Mouse (Mus musculus): ENCODE data around the gene Vdac1. TPM values are rescaled to one million over a fixed set of nuclear protein-coding genes. Genes with fewer than 3 reads are reported as not detected.

Vdac1 gene
- polyA plus RNA-seq, 1 experiment, result 228 TPM

GRCm38 (mm10) chr11:52335263-52335662, 25.4 kb upstream of the Vdac1 start:
- no peak for DNase-seq (ENCODE audit: low read depth)
- peak; percentile 17; the same call in 1 of the 2 replicates for TF ChIP-seq CTCF (IDR thresholded peaks at IDR 0.05; ENCODE audit: borderline replicate concordance, extremely low read depth, insufficient read depth, insufficient read length)
- TF ChIP-seq POLR2A (IDR thresholded peaks at IDR 0.05; ENCODE audit: borderline replicate concordance, extremely low read depth, insufficient read depth, insufficient read length, poor library complexity, severe bottlenecking), result no peak

- peak; percentile 66 for DNase-seq (ENCODE audit: low read depth)
- TF ChIP-seq CTCF (IDR thresholded peaks at IDR 0.05; ENCODE audit: borderline replicate concordance, extremely low read depth, insufficient read depth, insufficient read length) (no peak), POLR2A (IDR thresholded peaks at IDR 0.05; ENCODE audit: borderline replicate concordance, extremely low read depth, insufficient read depth, insufficient read length, poor library complexity, severe bottlenecking) (no peak)
Observed at GRCm38 (mm10) chr11:52335924-52336323, 24.7 kb upstream of the Vdac1 start.

- no peak for TF ChIP-seq CTCF (IDR thresholded peaks at IDR 0.05; ENCODE audit: borderline replicate concordance, extremely low read depth, insufficient read depth, insufficient read length)
- no peak for TF ChIP-seq POLR2A (IDR thresholded peaks at IDR 0.05; ENCODE audit: borderline replicate concordance, extremely low read depth, insufficient read depth, insufficient read length, poor library complexity, severe bottlenecking)
Observed at GRCm38 (mm10) chr11:52337651-52338295, 22.9 kb upstream of the Vdac1 start.

GRCm38 (mm10) chr11:52338351-52338750, 22.3 kb upstream of the Vdac1 start:
- DNase-seq (ENCODE audit: low read depth), result no peak
- no peak for TF ChIP-seq CTCF (IDR thresholded peaks at IDR 0.05; ENCODE audit: borderline replicate concordance, extremely low read depth, insufficient read depth, insufficient read length)
- TF ChIP-seq POLR2A (IDR thresholded peaks at IDR 0.05; ENCODE audit: borderline replicate concordance, extremely low read depth, insufficient read depth, insufficient read length, poor library complexity, severe bottlenecking), result no peak

More at GRCm38 (mm10) chr11:52337651-52338295, 22.9 kb upstream of the Vdac1 start:
- peak; percentile 14 for DNase-seq (ENCODE audit: low read depth)

GRCm38 (mm10) chr11:52339098-52339497, 21.6 kb upstream of the Vdac1 start:
- DNase-seq (ENCODE audit: low read depth), result no peak
- TF ChIP-seq POLR2A (IDR thresholded peaks at IDR 0.05; ENCODE audit: borderline replicate concordance, extremely low read depth, insufficient read depth, insufficient read length, poor library complexity, severe bottlenecking) (no peak), CTCF (IDR thresholded peaks at IDR 0.05; ENCODE audit: borderline replicate concordance, extremely low read depth, insufficient read depth, insufficient read length) (no peak)

GRCm38 (mm10) chr11:52339512-52339911, 21.1 kb upstream of the Vdac1 start:
- DNase-seq (ENCODE audit: low read depth), result no peak
- TF ChIP-seq POLR2A (IDR thresholded peaks at IDR 0.05; ENCODE audit: borderline replicate concordance, extremely low read depth, insufficient read depth, insufficient read length, poor library complexity, severe bottlenecking) (no peak), CTCF (IDR thresholded peaks at IDR 0.05; ENCODE audit: borderline replicate concordance, extremely low read depth, insufficient read depth, insufficient read length) (no peak)

GRCm38 (mm10) chr11:52340123-52340864, 20.4 kb upstream of the Vdac1 start:
- DNase-seq (ENCODE audit: low read depth), result no peak
- TF ChIP-seq CTCF (IDR thresholded peaks at IDR 0.05; ENCODE audit: borderline replicate concordance, extremely low read depth, insufficient read depth, insufficient read length), result no peak
- TF ChIP-seq POLR2A (IDR thresholded peaks at IDR 0.05; ENCODE audit: borderline replicate concordance, extremely low read depth, insufficient read depth, insufficient read length, poor library complexity, severe bottlenecking), result no peak

- DNase-seq (ENCODE audit: low read depth), result peak; percentile 21
- no peak for TF ChIP-seq CTCF (IDR thresholded peaks at IDR 0.05; ENCODE audit: borderline replicate concordance, extremely low read depth, insufficient read depth, insufficient read length)
- TF ChIP-seq POLR2A (IDR thresholded peaks at IDR 0.05; ENCODE audit: borderline replicate concordance, extremely low read depth, insufficient read depth, insufficient read length, poor library complexity, severe bottlenecking), result no peak
Observed at GRCm38 (mm10) chr11:52341001-52341400, 19.7 kb upstream of the Vdac1 start.

- TF ChIP-seq POLR2A (IDR thresholded peaks at IDR 0.05; ENCODE audit: borderline replicate concordance, extremely low read depth, insufficient read depth, insufficient read length, poor library complexity, severe bottlenecking), result no peak
- no peak for TF ChIP-seq CTCF (IDR thresholded peaks at IDR 0.05; ENCODE audit: borderline replicate concordance, extremely low read depth, insufficient read depth, insufficient read length)
- no peak for DNase-seq (ENCODE audit: low read depth)
Observed at GRCm38 (mm10) chr11:52341476-52341875, 19.2 kb upstream of the Vdac1 start.

GRCm38 (mm10) chr11:52342296-52342695, 18.4 kb upstream of the Vdac1 start:
- no peak for DNase-seq (ENCODE audit: low read depth)
- no peak for TF ChIP-seq CTCF (IDR thresholded peaks at IDR 0.05; ENCODE audit: borderline replicate concordance, extremely low read depth, insufficient read depth, insufficient read length)
- no peak for TF ChIP-seq POLR2A (IDR thresholded peaks at IDR 0.05; ENCODE audit: borderline replicate concordance, extremely low read depth, insufficient read depth, insufficient read length, poor library complexity, severe bottlenecking)

GRCm38 (mm10) chr11:52343162-52343561, 17.5 kb upstream of the Vdac1 start:
- TF ChIP-seq CTCF (IDR thresholded peaks at IDR 0.05; ENCODE audit: borderline replicate concordance, extremely low read depth, insufficient read depth, insufficient read length), result peak; percentile 88
- no peak for TF ChIP-seq POLR2A (IDR thresholded peaks at IDR 0.05; ENCODE audit: borderline replicate concordance, extremely low read depth, insufficient read depth, insufficient read length, poor library complexity, severe bottlenecking)
- DNase-seq (ENCODE audit: low read depth), result peak; percentile 90
